Mouse (Mus musculus) liver, postnatal 0 days (tissue): ENCODE data around the gene Inpp4b. TPM values are rescaled to one million over a fixed set of nuclear protein-coding genes. Genes with fewer than 3 reads are reported as not detected.

ENCODE experiments used
- ATAC-seq: fragments of 200-750 bp; cut with Nextera tagmentation; 2 replicates; pipeline ENCODE4 v1.8.0; 2017; ENCODE audit warnings: mild to moderate bottlenecking, moderate library complexity
- DNase-seq: peaks from one replicate; pipeline ENCODE4 v3.0.0-alpha.2; 2016
- H3K27ac ChIP-seq: fragments of 300-500 bp; sonication (generic); 2 replicates; pipeline ENCODE4 v1.5.1; 2014; ENCODE audit warnings: antibody characterized with exemption, moderate library complexity, mild to moderate bottlenecking, low read depth
- H3K27me3 ChIP-seq: fragments of 300-500 bp; sonication (generic); 2 replicates; pipeline ENCODE4 v1.6.1; 2014; ENCODE audit warnings: low read length, control low read depth, mixed read lengths; ENCODE audit not compliant: insufficient read depth
- H3K36me3 ChIP-seq: fragments of 300-500 bp; sonication (generic); replicated peaks from 2 replicates; pipeline ENCODE4 v1.6.1; 2014; ENCODE audit warnings: mild to moderate bottlenecking, control low read depth, low read length, moderate library complexity, mixed read lengths; ENCODE audit not compliant: insufficient read depth
- H3K4me1 ChIP-seq: fragments of 300-500 bp; sonication (generic); 2 replicates; pipeline ENCODE4 v1.6.1; 2014; ENCODE audit warnings: antibody characterized with exemption, mild to moderate bottlenecking, control low read depth; ENCODE audit not compliant: insufficient read depth
- H3K4me2 ChIP-seq: fragments of 300-500 bp; sonication (generic); 2 replicates; pipeline ENCODE4 v1.6.1; 2014; ENCODE audit warnings: low read depth, mild to moderate bottlenecking, low read length, moderate library complexity, mixed read lengths
- H3K4me3 ChIP-seq: fragments of 300-500 bp; sonication (generic); 2 replicates; pipeline ENCODE4 v1.5.1; 2014; ENCODE audit warnings: low read depth, low read length
- H3K9ac ChIP-seq: fragments of 300-500 bp; sonication (generic); replicated peaks from 2 replicates; pipeline ENCODE4 v1.6.1; 2014; ENCODE audit warnings: mild to moderate bottlenecking, moderate library complexity
- H3K9me3 ChIP-seq: fragments of 300-500 bp; sonication (generic); 2 replicates; pipeline ENCODE4 v1.6.1; 2016; ENCODE audit warnings: mild to moderate bottlenecking, control low read depth, low read length, mixed read lengths
- CTCF ChIP-seq: sonication (generic); IDR thresholded peaks from 2 replicates; pipeline ENCODE4 v1.5.1; 2016; ENCODE audit warnings: antibody characterized with exemption, low read depth
- EP300 ChIP-seq: IDR thresholded peaks from 2 replicates; pipeline ENCODE4 v1.6.1; 2016; ENCODE audit warnings: antibody characterized with exemption, low read depth, mild to moderate bottlenecking
- WGBS: fragments of 180-500 bp; shearing (Covaris S2); extraction: QIAGEN DNeasy Blood & Tissue Kit; methylation state at CpG from one replicate; pipeline ENCODE4 v1.1.7; 2014; ENCODE audit not compliant: insufficient replicate concordance; 5-methylcytosine and 5-hydroxymethylcytosine counted together
- polyA plus RNA-seq: library from polyadenylated mRNA; unstranded; fragments of >200 nt; fragmentation: Nextera tagmentation; extraction: Ambion mirVana; gene quantifications from 2 replicates; pipeline ENCODE4 v1.2.1, GENCODE M21; 2015

Gene Inpp4b
- polyA plus RNA-seq, 1 experiment from 2014 or later = 0.82 TPM

DNA sequence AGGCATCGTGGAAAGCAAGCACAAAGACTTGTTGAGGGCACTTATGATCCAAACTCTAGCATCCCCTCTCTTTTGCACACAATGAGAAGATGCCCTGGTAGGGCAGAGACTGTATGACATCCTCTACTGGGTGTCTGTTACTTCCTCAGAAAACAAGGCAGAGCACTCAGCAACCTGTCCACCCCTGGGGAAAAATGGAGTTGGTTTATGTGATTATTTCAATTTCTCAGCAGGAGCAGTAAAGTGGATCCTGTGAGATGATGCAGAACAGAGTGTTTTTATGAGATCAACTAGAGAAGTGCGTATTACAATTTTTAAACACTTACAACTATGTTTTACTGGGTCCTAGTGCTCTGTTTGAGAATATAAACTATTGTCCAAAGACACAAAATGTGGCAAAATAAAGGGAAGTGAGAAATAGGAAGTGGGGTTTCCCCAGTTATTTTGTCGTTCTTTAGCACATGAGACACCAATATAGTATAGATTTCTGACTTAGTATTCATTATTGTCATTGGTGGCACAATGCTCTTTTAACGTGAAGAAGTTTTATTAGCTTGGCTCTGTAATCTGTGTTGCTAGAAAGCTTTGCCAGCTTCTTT, 32.6 kb downstream of the Inpp4b start:
- Histone ChIP-seq H3K27ac (no peak overlapping the region), H3K4me1 (no peaks in the 10 kb centered on the region), H3K36me3 (no peaks in the 10 kb centered on the region), H3K27me3 (no peaks in the 10 kb centered on the region), H3K9ac (no peak overlapping the region), H3K4me3 (no peak overlapping the region), H3K9me3 (no peaks in the 10 kb centered on the region), H3K4me2 (no peak overlapping the region)
- ATAC-seq (no peak), DNase-seq (no peak)
- WGBS = 57% methylated on average over 4 of the region's 4 CpGs
- TF ChIP-seq CTCF = no peak
- no peak for TF ChIP-seq EP300

DNA sequence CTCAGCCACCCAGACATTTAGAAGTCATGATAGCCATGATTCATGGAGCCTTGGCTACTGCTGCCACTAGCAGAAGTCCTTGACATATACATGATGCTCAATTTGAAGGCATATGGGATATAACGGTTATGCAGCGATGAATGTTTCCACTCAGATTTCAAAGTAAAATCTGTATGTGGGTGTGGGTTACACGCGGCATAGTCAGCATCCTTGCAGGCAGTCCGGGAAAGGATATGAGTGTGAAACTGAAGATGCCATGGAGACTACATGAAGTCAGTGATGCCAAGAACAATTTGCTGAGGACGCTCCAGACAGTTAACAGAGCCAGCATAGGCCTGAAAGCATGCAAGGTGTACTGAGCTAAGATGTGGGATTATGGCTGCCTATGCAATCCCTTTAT, 46.6 kb downstream of the Inpp4b start:
- H3K4me3 ChIP-seq = no peak overlapping the region

DNA sequence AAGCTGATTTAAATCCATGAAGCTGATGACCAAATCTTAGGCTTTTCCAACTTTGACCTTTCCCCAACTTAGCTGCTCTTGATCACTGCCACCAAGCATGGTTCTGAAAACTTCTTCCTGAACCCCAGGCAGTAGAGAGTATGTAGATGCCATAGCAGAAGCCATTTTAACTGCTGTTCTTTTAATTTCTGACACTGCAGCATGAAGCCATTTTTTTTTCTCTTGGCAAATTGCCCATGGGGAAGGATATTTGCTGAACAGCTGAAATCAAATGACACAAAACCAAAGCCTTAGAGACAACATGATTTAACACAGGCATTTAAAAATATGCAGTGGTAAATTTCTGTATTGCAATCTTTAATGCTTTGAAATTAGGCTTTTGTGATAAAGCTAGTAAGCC, 56.7 kb downstream of the Inpp4b start:
- no peak overlapping the region for H3K4me3 ChIP-seq
- no peak overlapping the region for H3K9ac ChIP-seq
- no peak for DNase-seq
- ATAC-seq = no peak
- no peak overlapping the region for H3K27ac ChIP-seq
- TF ChIP-seq CTCF = no peak
- TF ChIP-seq EP300 = no peak
- no peaks in the 10 kb centered on the region for H3K36me3 ChIP-seq
- no peaks in the 10 kb centered on the region for H3K4me1 ChIP-seq
- H3K27me3 ChIP-seq = no peaks in the 10 kb centered on the region
- H3K4me2 ChIP-seq = no peak overlapping the region
- no peaks in the 10 kb centered on the region for H3K9me3 ChIP-seq

More for the DNA sequence above, 46.6 kb downstream of the Inpp4b start:
- Histone ChIP-seq H3K36me3 (no peaks in the 10 kb centered on the region), H3K9me3 (no peaks in the 10 kb centered on the region), H3K4me1 (no peaks in the 10 kb centered on the region), H3K9ac (no peak overlapping the region), H3K4me2 (no peak overlapping the region), H3K27me3 (no peaks in the 10 kb centered on the region), H3K27ac (no peak overlapping the region)
- TF ChIP-seq EP300 = no peak
- TF ChIP-seq CTCF = no peak
- DNase-seq (no peak), ATAC-seq (no peak)
- WGBS = 81% methylated on average over 6 of the region's 6 CpGs

DNA sequence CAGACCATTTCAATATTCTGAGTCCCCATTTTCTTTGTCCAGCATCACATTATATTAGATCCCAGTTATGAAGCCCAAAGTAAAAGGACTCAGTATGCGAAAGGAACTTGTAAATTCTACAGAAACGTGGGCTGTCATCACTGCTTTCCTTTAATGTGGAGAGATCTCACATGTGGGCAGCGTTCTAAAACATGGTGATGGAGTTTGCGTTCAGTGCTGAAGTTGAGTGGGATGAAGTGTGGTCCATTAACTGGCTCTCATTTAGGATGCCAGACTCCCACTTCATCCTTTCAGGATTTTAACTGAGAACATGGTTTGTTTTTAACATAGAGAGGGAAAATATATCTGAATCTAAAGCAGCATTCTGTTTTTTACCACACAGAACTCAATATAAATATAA, 57.1 kb downstream of the Inpp4b start:
- H3K27ac ChIP-seq = no peak overlapping the region
- no peaks in the 10 kb centered on the region for H3K36me3 ChIP-seq
- WGBS = 70% methylated on average over 4 of the region's 4 CpGs
- H3K9me3 ChIP-seq = no peaks in the 10 kb centered on the region
- H3K4me1 ChIP-seq = no peaks in the 10 kb centered on the region
- no peak for ATAC-seq
- no peaks in the 10 kb centered on the region for H3K27me3 ChIP-seq
- TF ChIP-seq CTCF = no peak
- no peak for TF ChIP-seq EP300
- H3K4me3 ChIP-seq = no peak overlapping the region
- no peak overlapping the region for H3K4me2 ChIP-seq
- DNase-seq = no peak
- no peak overlapping the region for H3K9ac ChIP-seq

DNA sequence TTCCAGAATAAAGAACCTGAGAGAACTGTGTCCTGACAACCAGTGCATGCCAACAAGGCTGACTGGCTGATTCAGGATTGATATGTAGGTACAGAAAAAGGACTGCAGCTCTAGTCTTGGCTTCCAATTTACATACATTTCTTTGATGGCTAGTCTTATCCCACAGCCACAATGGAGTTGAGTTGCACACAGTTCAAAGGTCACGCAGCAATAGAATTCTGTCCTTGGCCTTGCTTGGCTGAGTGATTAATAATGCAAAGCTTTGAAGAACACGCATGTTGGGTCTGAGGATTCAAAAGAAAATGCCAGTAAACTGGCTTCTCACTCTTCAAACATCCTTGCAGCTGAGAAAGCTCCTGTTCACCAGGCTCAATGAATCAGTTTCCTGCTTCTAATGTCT, 70.4 kb downstream of the Inpp4b start:
- TF ChIP-seq EP300 (no peak), CTCF (no peak)
- DNase-seq = no peak
- ATAC-seq = no peak
- H3K4me3 ChIP-seq = no peak overlapping the region
- whole genome bisulfite sequencing = 71% methylated on average over 2 of the region's 2 CpGs
- H3K4me2 ChIP-seq = no peak overlapping the region
- no peak overlapping the region for H3K9ac ChIP-seq
- H3K9me3 ChIP-seq = no peaks in the 10 kb centered on the region
- H3K27ac ChIP-seq = no peak overlapping the region
- H3K27me3 ChIP-seq = no peaks in the 10 kb centered on the region
- no peaks in the 10 kb centered on the region for H3K36me3 ChIP-seq
- no peaks in the 10 kb centered on the region for H3K4me1 ChIP-seq

DNA sequence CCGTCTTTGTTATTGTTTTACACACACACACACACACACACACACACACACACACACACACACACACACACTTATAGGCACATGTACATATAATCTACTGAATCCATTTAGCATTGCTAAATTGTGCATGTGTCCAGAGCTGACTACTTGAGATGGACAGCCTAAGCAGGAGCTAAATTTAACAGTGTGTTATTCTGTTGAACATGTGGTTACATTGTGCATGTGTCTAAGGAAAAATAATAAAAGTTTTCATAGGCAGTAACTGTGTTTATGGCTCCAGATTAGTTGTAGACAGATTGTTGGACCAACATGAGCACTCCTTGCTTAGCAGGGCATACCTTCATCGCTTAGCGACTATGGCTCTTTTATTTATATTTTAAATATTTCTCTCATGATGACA, 101.6 kb downstream of the Inpp4b start:
- H3K9ac ChIP-seq = no peak overlapping the region
- no peaks in the 10 kb centered on the region for H3K9me3 ChIP-seq
- WGBS = 79% methylated on average over 3 of the region's 3 CpGs
- no peaks in the 10 kb centered on the region for H3K27me3 ChIP-seq
- H3K36me3 ChIP-seq = no peaks in the 10 kb centered on the region
- ATAC-seq (no peak), DNase-seq (no peak)
- TF ChIP-seq CTCF = no peak
- no peak overlapping the region for H3K4me3 ChIP-seq
- no peak overlapping the region for H3K27ac ChIP-seq
- no peak overlapping the region for H3K4me2 ChIP-seq
- no peaks in the 10 kb centered on the region for H3K4me1 ChIP-seq

DNA sequence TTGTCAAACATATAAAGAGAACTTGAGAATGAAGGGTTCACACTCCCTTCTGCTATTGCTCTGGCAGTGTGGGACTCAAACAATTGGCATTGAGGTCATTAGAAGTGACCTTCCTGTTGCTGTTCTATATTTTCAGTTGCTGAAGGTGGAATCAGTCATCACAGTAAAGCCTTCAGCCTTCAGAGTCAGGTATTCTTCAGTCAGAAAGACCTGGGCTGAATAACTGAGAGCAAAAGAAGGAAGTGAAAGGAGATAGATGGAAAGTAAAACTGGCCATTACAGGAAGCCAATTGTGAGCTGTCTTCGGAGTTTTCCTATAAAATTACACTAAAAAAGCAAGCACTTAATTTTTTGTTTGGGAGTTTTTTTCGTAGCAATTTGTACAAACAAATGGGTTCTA, 107.4 kb downstream of the Inpp4b start:
- ATAC-seq (no peak), DNase-seq (no peak)
- Histone ChIP-seq H3K27me3 (no peaks in the 10 kb centered on the region), H3K27ac (no peak overlapping the region), H3K9ac (no peak overlapping the region), H3K4me3 (no peak overlapping the region), H3K4me2 (no peak overlapping the region), H3K36me3 (no peaks in the 10 kb centered on the region), H3K4me1 (no peaks in the 10 kb centered on the region), H3K9me3 (no peaks in the 10 kb centered on the region)
- TF ChIP-seq CTCF (no peak), EP300 (no peak)
- 49% methylated on average over 2 of the region's 2 CpGs for WGBS
